Mouse (Mus musculus): Measurements from ENCODE around the gene Rxrg. TPM values are rescaled to one million over a fixed set of nuclear protein-coding genes. Genes with fewer than 3 reads are reported as not detected.

Gene Rxrg
- polyA plus RNA-seq, 1 experiment from 2014 or later, result 9.3 TPM

- 78% methylated on average over 8 of the region's 8 CpGs for WGBS
- Histone ChIP-seq H3K27me3 (ENCODE audit: control insufficient read depth, insufficient read depth, low read length) (no peaks in the 10 kb centered on the region; the same call in 1 of the 2 replicates), H3K4me2 (replicated peaks) (no peak overlapping the region), H3K36me3 (replicated peaks; ENCODE audit: control insufficient read depth, insufficient read depth) (no peaks in the 10 kb centered on the region), H3K27ac (no peak overlapping the region), H3K9ac (no peak overlapping the region), H3K4me1 (replicated peaks; ENCODE audit: control insufficient read depth, insufficient read depth, low read length) (no peaks in the 10 kb centered on the region), H3K4me3 (replicated peaks; ENCODE audit: low read length) (no peak overlapping the region), H3K9me3 (ENCODE audit: control insufficient read depth, low read length) (no peaks in the 10 kb centered on the region)
- DNase-seq (ENCODE audit: low spot score) (no peak), ATAC-seq (ENCODE audit: low FRiP score) (no peak)
These were observed 6.0 kb upstream of the Rxrg start for GRCm38 (mm10) chr1:167592175-167592574.

- H3K27me3 ChIP-seq (ENCODE audit: control insufficient read depth, insufficient read depth, low read length), result peaks cover 9% of the 10 kb centered on the region
- peak overlapping the region; percentile 40 for H3K4me3 ChIP-seq (replicated peaks; ENCODE audit: low read length)
- peak overlapping the region; percentile 84 for H3K4me2 ChIP-seq (replicated peaks)
- no peaks in the 10 kb centered on the region for H3K9me3 ChIP-seq (ENCODE audit: control insufficient read depth, low read length)
- peaks cover 18% of the 10 kb centered on the region for H3K4me1 ChIP-seq (replicated peaks; ENCODE audit: control insufficient read depth, insufficient read depth, low read length)
- no peaks in the 10 kb centered on the region for H3K36me3 ChIP-seq (replicated peaks; ENCODE audit: control insufficient read depth, insufficient read depth)
- ATAC-seq (ENCODE audit: low FRiP score) (no peak), DNase-seq (ENCODE audit: low spot score) (no peak)
- no peak overlapping the region for H3K27ac ChIP-seq
- WGBS, result 13% methylated on average over 7 of the region's 7 CpGs
- peak overlapping the region; percentile 60 for H3K9ac ChIP-seq
These were observed 1.1 kb downstream of the Rxrg start for GRCm38 (mm10) chr1:167599211-167599735.

- peak; percentile 70 for DNase-seq (ENCODE audit: low spot score)
- no peaks in the 10 kb centered on the region for H3K36me3 ChIP-seq (replicated peaks; ENCODE audit: control insufficient read depth, insufficient read depth)
- WGBS, result 9% methylated on average over 9 of the region's 9 CpGs
- peak overlapping the region; percentile 62 for H3K4me2 ChIP-seq (replicated peaks)
- peak; percentile 91 for ATAC-seq (ENCODE audit: low FRiP score)
- peaks cover 13% of the 10 kb centered on the region for H3K4me1 ChIP-seq (replicated peaks; ENCODE audit: control insufficient read depth, insufficient read depth, low read length)
- no peaks in the 10 kb centered on the region for H3K9me3 ChIP-seq (ENCODE audit: control insufficient read depth, low read length)
- peak overlapping the region; percentile 1; the same call in 1 of the 2 replicates for H3K27ac ChIP-seq
- peak overlapping the region; percentile 33; the same call in 1 of the 2 replicates for H3K9ac ChIP-seq
- peak overlapping the region; percentile 19 for H3K4me3 ChIP-seq (replicated peaks; ENCODE audit: low read length)
- H3K27me3 ChIP-seq (ENCODE audit: control insufficient read depth, insufficient read depth, low read length), result no peaks in the 10 kb centered on the region
These were observed 10.1 kb downstream of the Rxrg start for GRCm38 (mm10) chr1:167608201-167608741.

DNA sequence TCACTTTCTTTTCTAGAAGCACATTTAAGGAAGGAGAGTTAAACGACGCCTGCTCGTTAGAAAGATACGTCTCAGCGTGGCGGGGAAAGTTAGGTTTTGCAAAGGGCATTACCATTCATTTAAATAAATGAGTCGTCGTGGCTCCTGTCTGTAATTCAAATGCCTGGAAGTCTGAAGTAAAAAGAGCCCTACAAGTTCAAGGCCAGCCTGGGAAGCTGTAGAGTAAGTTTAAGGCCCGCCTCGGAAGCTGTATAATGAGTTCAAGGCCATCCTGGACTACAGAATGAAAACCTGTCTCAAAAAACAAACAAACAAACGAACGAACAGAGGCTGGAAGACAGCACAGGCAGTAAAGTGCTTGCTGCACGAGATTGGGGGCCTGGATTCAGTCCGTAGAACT lies 18.9 kb downstream of the Rxrg start:
- Histone ChIP-seq H3K4me2 (replicated peaks) (no peak overlapping the region), H3K36me3 (replicated peaks; ENCODE audit: control insufficient read depth, insufficient read depth) (no peaks in the 10 kb centered on the region), H3K4me3 (replicated peaks; ENCODE audit: low read length) (no peak overlapping the region), H3K27ac (no peak overlapping the region), H3K4me1 (replicated peaks; ENCODE audit: control insufficient read depth, insufficient read depth, low read length) (no peaks in the 10 kb centered on the region), H3K27me3 (ENCODE audit: control insufficient read depth, insufficient read depth, low read length) (no peaks in the 10 kb centered on the region), H3K9ac (no peak overlapping the region), H3K9me3 (ENCODE audit: control insufficient read depth, low read length) (no peaks in the 10 kb centered on the region)
- ATAC-seq (ENCODE audit: low FRiP score) (no peak), DNase-seq (ENCODE audit: low spot score) (no peak)
- 80% methylated on average over 14 of the region's 14 CpGs for WGBS

DNA sequence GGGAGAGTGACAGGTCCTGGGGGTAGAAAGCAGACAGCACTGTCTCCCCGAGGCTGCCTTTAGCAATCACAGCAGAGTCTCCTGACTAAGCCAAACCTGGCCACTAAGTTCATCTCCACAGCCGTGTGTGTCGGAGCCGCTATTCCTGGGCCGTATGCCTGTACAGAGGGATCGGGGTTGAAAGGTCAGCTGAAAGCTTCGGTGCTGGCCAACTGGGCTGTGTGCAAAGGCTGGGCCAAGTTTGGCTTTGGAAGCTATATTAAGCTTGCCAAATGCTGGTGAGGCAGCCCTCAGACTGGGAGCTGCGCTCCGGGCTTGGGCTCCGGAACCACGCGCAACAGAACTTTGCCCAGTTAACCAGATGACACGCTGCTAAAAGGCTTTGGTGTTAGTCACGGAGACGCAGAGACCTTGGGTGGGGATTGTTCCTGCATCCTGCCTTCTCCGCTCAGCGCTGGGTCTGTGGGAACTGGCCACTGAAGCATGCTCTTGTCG lies 19.9 kb downstream of the Rxrg start:
- no peak overlapping the region for H3K9ac ChIP-seq
- DNase-seq (ENCODE audit: low spot score) (no peak), ATAC-seq (ENCODE audit: low FRiP score) (no peak)
- no peaks in the 10 kb centered on the region for H3K4me1 ChIP-seq (replicated peaks; ENCODE audit: control insufficient read depth, insufficient read depth, low read length)
- 75% methylated on average over 18 of the region's 18 CpGs for WGBS
- H3K9me3 ChIP-seq (ENCODE audit: control insufficient read depth, low read length), result no peaks in the 10 kb centered on the region
- no peak overlapping the region for H3K4me2 ChIP-seq (replicated peaks)
- H3K27ac ChIP-seq, result no peak overlapping the region
- H3K4me3 ChIP-seq (replicated peaks; ENCODE audit: low read length), result no peak overlapping the region
- H3K27me3 ChIP-seq (ENCODE audit: control insufficient read depth, insufficient read depth, low read length), result no peaks in the 10 kb centered on the region
- no peaks in the 10 kb centered on the region for H3K36me3 ChIP-seq (replicated peaks; ENCODE audit: control insufficient read depth, insufficient read depth)

DNA sequence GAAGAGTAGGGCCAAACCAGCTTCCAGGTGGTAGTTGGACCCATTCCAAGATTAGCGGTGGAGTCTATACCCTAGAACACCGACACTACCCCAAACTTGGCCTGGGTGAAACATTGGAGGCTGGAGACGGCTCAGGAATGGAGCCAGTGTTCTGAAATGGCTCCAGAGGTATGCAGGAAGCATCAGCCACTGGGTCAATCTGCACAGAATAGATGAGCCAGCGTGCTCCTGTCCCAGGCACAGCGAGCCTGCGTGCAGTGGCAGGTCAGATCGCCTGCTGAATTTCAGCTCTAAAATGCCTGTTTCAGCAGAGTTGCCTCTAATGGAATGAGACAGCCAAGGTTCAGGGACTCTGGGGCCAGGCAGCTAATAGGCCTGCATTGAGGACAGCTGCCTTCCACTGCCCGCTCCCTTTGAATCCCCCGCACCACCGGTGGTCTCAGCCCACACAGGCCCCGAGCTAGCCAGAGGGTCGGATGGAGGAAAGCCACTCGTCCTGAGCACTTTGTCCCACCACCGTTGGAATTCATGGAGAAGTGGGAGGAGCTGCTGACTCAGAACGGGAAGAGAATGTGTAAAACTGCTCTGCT lies 22.1 kb downstream of the Rxrg start:
- Histone ChIP-seq H3K4me3 (replicated peaks; ENCODE audit: low read length) (no peak overlapping the region), H3K4me1 (replicated peaks; ENCODE audit: control insufficient read depth, insufficient read depth, low read length) (no peaks in the 10 kb centered on the region), H3K27me3 (ENCODE audit: control insufficient read depth, insufficient read depth, low read length) (no peaks in the 10 kb centered on the region), H3K9me3 (ENCODE audit: control insufficient read depth, low read length) (no peaks in the 10 kb centered on the region), H3K36me3 (replicated peaks; ENCODE audit: control insufficient read depth, insufficient read depth) (no peaks in the 10 kb centered on the region), H3K9ac (no peak overlapping the region), H3K27ac (no peak overlapping the region), H3K4me2 (replicated peaks) (no peak overlapping the region)
- WGBS, result 72% methylated on average over 15 of the region's 15 CpGs
- ATAC-seq (ENCODE audit: low FRiP score) (no peak), DNase-seq (ENCODE audit: low spot score) (no peak)

DNA sequence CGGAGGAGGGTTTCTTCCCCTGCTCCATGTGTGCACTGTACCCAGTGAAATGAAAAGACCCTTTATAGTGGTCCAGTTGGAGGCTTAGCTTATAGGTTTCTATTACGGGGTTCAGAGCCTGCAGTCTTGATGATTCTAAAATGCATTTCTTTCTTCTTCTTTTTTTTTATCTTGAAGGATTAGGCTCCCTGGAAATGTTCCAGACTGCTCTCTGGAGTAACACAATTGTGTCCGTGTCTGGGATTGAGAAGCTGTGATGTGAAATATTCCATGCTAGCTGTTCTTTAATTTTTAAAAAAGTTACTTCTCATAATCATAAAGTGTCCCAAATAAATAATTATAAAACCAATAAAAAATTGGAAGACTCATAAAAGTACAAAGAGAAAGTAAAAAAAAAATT lies 26.9 kb downstream of the Rxrg start:
- H3K9ac ChIP-seq, result no peak overlapping the region
- 63% methylated on average over 3 of the region's 3 CpGs for WGBS

DNA sequence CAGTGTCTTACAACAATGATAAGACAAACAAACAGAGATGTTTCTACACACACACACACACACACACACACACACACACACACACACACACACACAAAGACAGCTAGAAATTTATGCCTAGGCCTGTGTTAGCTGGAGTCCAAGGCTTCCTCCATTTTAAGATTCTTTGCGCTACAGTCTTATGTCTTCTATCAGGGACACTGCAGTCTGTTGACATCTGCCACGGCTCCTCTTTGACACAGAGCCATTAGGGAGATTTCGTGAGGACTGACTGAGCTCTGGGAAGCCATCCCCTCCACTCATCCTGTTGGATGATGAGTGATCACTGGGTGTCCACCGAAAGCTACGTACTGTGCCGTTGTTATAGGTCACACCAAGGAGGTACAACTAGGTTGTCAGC lies 33.6 kb downstream of the Rxrg start:
- 89% methylated on average over 6 of the region's 6 CpGs for WGBS
- DNase-seq (ENCODE audit: low spot score) (no peak), ATAC-seq (ENCODE audit: low FRiP score) (no peak)
- Histone ChIP-seq H3K4me1 (replicated peaks; ENCODE audit: control insufficient read depth, insufficient read depth, low read length) (no peaks in the 10 kb centered on the region), H3K27me3 (ENCODE audit: control insufficient read depth, insufficient read depth, low read length) (no peaks in the 10 kb centered on the region), H3K27ac (no peak overlapping the region), H3K9ac (no peak overlapping the region), H3K4me3 (replicated peaks; ENCODE audit: low read length) (no peak overlapping the region), H3K36me3 (replicated peaks; ENCODE audit: control insufficient read depth, insufficient read depth) (no peaks in the 10 kb centered on the region), H3K4me2 (replicated peaks) (no peak overlapping the region), H3K9me3 (ENCODE audit: control insufficient read depth, low read length) (no peaks in the 10 kb centered on the region; the same call in 1 of the 2 replicates)

More for the DNA sequence above, 26.9 kb downstream of the Rxrg start:
- no peaks in the 10 kb centered on the region for H3K9me3 ChIP-seq (ENCODE audit: control insufficient read depth, low read length)
- no peak overlapping the region for H3K27ac ChIP-seq
- no peaks in the 10 kb centered on the region for H3K4me1 ChIP-seq (replicated peaks; ENCODE audit: control insufficient read depth, insufficient read depth, low read length)
- H3K27me3 ChIP-seq (ENCODE audit: control insufficient read depth, insufficient read depth, low read length), result no peaks in the 10 kb centered on the region
- ATAC-seq (ENCODE audit: low FRiP score) (no peak), DNase-seq (ENCODE audit: low spot score) (no peak)
- no peak overlapping the region for H3K4me3 ChIP-seq (replicated peaks; ENCODE audit: low read length)
- no peak overlapping the region for H3K4me2 ChIP-seq (replicated peaks)
- H3K36me3 ChIP-seq (replicated peaks; ENCODE audit: control insufficient read depth, insufficient read depth), result no peaks in the 10 kb centered on the region

DNA sequence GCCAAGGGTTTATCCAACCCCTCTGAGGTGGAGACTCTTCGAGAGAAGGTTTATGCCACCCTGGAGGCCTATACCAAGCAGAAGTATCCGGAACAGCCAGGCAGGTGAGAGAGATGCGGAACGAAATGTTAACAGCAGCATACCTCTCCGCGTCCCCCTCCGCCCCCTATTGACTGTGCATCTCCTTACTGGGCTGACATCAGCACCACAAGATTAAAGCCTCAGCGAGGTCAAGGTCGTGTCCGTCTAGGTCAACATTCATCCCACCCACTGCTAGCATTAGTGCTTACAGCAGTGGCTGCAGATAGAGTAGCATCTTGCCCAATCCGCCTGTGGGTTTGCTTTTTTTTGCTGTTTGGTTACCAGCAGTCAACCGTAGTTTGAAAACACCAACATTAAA lies 37.5 kb downstream of the Rxrg start:
- H3K4me1 ChIP-seq (replicated peaks; ENCODE audit: control insufficient read depth, insufficient read depth, low read length), result no peaks in the 10 kb centered on the region
- no peaks in the 10 kb centered on the region; the same call in 1 of the 2 replicates for H3K9me3 ChIP-seq (ENCODE audit: control insufficient read depth, low read length)
- no peaks in the 10 kb centered on the region for H3K36me3 ChIP-seq (replicated peaks; ENCODE audit: control insufficient read depth, insufficient read depth)
- H3K27ac ChIP-seq, result no peak overlapping the region
- no peak overlapping the region for H3K9ac ChIP-seq
- no peak overlapping the region for H3K4me2 ChIP-seq (replicated peaks)
- 53% methylated on average over 12 of the region's 12 CpGs for WGBS
- H3K27me3 ChIP-seq (ENCODE audit: control insufficient read depth, insufficient read depth, low read length), result no peaks in the 10 kb centered on the region
- H3K4me3 ChIP-seq (replicated peaks; ENCODE audit: low read length), result no peak overlapping the region
- no peak for DNase-seq (ENCODE audit: low spot score)
- ATAC-seq (ENCODE audit: low FRiP score), result no peak

Data from hindbrain, embryonic 14.5 days (tissue).